Mouse (Mus musculus): Measurements from ENCODE around the gene Sinhcaf. TPM values are rescaled to one million over a fixed set of nuclear protein-coding genes. Genes with fewer than 3 reads are reported as not detected.
A peak's percentile ranks its signal among the peaks of the same experiment; 100 is the strongest.
"Not testable (repeated sequence)": the region's sequence is repeated elsewhere in the genome, so short reads cannot be mapped to it uniquely, and the experiment has no call there.

Gene Sinhcaf
- polyA plus RNA-seq, 1 experiment from 2014 or later = 31.2 TPM

DNA sequence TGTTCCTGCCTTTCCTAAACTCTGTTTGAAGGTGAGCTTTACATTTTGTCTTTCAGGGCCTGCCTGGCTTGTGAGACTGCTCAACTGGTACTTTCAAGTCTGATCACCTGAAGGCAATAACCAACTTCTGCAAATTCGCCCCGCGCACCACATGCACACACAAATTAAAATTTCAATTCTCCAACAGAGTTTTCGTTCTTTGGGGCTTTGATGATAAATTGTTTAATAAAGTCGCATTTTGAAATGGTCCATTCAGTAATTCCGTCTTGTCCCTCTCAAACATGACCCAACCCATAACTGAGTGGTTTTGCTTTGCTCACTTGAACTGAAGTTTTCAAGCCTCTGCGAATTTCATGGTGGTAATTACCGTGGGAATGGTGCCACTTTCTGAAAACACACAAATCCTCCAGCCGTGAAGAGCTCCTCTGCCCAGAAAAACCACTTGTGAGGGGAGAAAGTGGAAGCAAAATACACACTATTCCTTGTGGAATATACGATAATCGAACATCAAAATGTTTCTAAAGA, 676 bp upstream of the Sinhcaf start:
- peaks cover 4% of the 10 kb centered on the region; the same call in 1 of the 2 replicates for H3K4me1 ChIP-seq (ENCODE audit: control insufficient read depth, insufficient read depth, low read depth, low read length)
- H3K36me3 ChIP-seq (ENCODE audit: control insufficient read depth, insufficient read depth, low read length) = no peaks in the 10 kb centered on the region
- peak overlapping the region; percentile 83 for H3K9ac ChIP-seq (ENCODE audit: low read depth, low read length)
- H3K4me3 ChIP-seq (ENCODE audit: low read length) = peak overlapping the region; percentile 76
- WGBS = 22% methylated on average over 11 of the region's 11 CpGs
- H3K27me3 ChIP-seq (replicated peaks; ENCODE audit: control insufficient read depth, insufficient read depth, low read length) = no peaks in the 10 kb centered on the region
- peak overlapping the region; percentile 96 for H3K4me2 ChIP-seq (ENCODE audit: low read length)
- H3K27ac ChIP-seq (ENCODE audit: low read depth, low read length) = peak overlapping the region; percentile 76; the same call in 1 of the 2 replicates
- ATAC-seq = no peak
- H3K9me3 ChIP-seq (ENCODE audit: control insufficient read depth, low read length) = no peaks in the 10 kb centered on the region

DNA sequence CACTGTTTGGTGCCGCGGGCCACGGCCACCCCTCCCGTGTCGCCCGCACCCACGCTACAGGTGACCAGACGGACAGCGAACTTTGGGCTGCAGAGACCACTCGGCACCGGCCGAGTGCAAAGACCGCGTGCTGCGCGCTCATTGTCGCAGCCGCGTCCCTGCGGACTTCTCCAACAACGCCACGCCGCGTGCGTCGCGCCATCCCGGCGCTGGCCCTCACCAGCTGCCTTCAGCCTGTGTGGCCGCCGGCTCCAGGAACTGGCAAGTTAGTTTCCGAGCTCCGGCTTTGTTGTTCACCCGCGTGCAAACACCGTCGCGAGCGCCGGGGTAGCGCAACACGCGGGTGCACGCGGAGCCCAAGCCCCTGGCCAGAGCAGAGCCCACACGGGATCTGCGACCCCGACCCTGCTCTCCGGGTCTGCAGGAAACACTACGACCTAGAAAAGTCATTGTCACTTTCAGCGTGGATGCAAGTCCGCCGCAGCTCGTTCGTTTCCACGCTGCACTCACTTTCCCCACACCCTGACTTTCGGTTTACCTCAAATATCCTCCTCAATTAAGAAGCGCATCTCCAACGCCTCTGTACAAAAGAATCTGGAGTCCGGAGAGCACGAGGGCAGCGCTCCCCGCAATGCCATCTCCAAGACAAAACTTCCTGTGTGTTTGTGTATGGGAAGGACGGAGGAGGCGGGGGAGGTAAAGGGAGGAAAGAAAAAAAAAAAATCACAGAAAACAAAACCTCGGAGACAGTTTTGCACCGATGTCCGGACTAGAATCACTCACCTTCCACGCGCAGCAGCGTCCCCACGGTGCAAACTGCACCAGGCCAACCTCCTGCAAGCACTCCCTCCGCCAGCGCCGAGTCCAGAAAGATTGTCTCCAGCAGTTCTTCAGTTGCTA, 508 bp downstream of the Sinhcaf start:
- peak; percentile 43 for ATAC-seq
- H3K9me3 ChIP-seq (ENCODE audit: control insufficient read depth, low read length) = no peaks in the 10 kb centered on the region
- peak overlapping the region; percentile 83 for H3K9ac ChIP-seq (ENCODE audit: low read depth, low read length)
- WGBS = under 1% methylated on average over 72 of the region's 75 CpGs
- H3K27me3 ChIP-seq (replicated peaks; ENCODE audit: control insufficient read depth, insufficient read depth, low read length) = no peaks in the 10 kb centered on the region
- H3K27ac ChIP-seq (ENCODE audit: low read depth, low read length) = peak overlapping the region; percentile 79
- H3K4me1 ChIP-seq (ENCODE audit: control insufficient read depth, insufficient read depth, low read depth, low read length) = peaks cover 4% of the 10 kb centered on the region; the same call in 1 of the 2 replicates
- H3K4me2 ChIP-seq (ENCODE audit: low read length) = peak overlapping the region; percentile 96
- peak overlapping the region; percentile 76 for H3K4me3 ChIP-seq (ENCODE audit: low read length)
- no peaks in the 10 kb centered on the region for H3K36me3 ChIP-seq (ENCODE audit: control insufficient read depth, insufficient read depth, low read length)

DNA sequence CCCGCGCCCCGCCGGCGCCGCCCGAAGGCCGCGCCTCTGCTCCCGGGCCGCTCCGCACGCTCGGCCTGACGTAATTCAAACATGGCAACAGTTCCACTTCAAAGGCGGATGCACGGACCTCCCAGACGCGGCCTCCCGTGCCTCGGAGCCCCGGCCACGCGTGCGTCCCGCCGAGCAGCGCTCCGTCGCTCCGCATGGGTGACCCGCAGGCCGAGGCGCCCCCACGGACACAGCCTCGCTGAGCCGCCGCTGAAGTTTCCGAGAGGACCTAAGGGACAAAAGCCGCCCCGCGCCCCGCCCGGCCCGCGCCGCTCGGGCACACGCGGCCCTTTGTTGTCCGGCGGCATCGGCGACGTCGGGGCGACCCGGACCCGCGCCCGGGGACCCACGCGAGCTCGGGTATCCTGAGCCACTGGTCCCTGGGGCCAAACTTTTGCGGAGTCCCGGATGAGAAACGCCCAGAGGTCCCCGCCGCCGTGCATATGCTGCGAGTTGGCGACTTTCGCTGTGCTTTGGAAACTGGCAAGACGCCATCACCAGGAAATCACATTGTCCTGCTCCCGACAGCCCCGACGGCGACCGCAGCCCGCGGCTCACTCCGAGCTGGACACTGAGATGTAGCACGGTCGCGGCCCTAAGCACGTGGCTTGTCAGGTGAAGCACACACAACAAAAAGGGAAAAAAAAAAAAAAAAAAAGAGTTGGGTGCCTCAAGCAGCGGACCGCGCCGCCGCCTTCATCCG, 1.3 kb downstream of the Sinhcaf start:
- ATAC-seq = peak; percentile 53

DNA sequence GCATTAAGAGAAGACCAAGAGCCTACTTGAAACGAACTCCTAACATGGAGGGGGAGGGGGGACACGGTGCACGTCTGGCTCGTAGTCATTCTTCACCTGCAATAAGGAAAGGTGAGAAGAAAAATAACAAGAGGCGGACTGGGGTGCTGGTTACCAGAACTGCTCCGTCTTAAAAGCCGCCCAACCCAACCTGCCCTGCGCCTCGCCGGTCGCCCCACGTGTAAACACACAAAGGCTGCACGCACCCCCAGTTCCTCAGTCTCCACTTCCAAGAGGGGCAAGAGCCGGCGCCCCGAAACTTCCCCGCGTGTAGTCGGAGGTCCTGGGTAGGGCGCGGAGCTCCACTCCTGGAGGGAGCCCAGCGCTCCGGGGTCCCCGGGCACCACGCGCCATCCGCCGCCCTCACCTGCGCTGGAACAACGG, 1.9 kb downstream of the Sinhcaf start:
- 1% methylated on average over 29 of the region's 30 CpGs for WGBS
- Histone ChIP-seq H3K9me3 (ENCODE audit: control insufficient read depth, low read length) (no peaks in the 10 kb centered on the region), H3K27ac (ENCODE audit: low read depth, low read length) (peak overlapping the region; percentile 29; the same call in 1 of the 2 replicates), H3K4me2 (ENCODE audit: low read length) (peak overlapping the region; percentile 96), H3K9ac (ENCODE audit: low read depth, low read length) (peak overlapping the region; percentile 83), H3K4me3 (ENCODE audit: low read length) (peak overlapping the region; percentile 76), H3K36me3 (ENCODE audit: control insufficient read depth, insufficient read depth, low read length) (no peaks in the 10 kb centered on the region), H3K4me1 (ENCODE audit: control insufficient read depth, insufficient read depth, low read depth, low read length) (peaks cover 4% of the 10 kb centered on the region; the same call in 1 of the 2 replicates), H3K27me3 (replicated peaks; ENCODE audit: control insufficient read depth, insufficient read depth, low read length) (no peaks in the 10 kb centered on the region)
- ATAC-seq = no peak; the same call in none of the 2 replicates

More for the DNA sequence above, 1.3 kb downstream of the Sinhcaf start:
- H3K4me1 ChIP-seq (ENCODE audit: control insufficient read depth, insufficient read depth, low read depth, low read length) = peaks cover 4% of the 10 kb centered on the region; the same call in 1 of the 2 replicates
- H3K36me3 ChIP-seq (ENCODE audit: control insufficient read depth, insufficient read depth, low read length) = no peaks in the 10 kb centered on the region
- no peaks in the 10 kb centered on the region for H3K9me3 ChIP-seq (ENCODE audit: control insufficient read depth, low read length)
- WGBS = under 1% methylated on average over 75 of the region's 92 CpGs
- no peaks in the 10 kb centered on the region for H3K27me3 ChIP-seq (replicated peaks; ENCODE audit: control insufficient read depth, insufficient read depth, low read length)
- H3K4me3 ChIP-seq (ENCODE audit: low read length) = peak overlapping the region; percentile 76
- H3K4me2 ChIP-seq (ENCODE audit: low read length) = peak overlapping the region; percentile 96
- H3K27ac ChIP-seq (ENCODE audit: low read depth, low read length) = peak overlapping the region; percentile 79
- H3K9ac ChIP-seq (ENCODE audit: low read depth, low read length) = peak overlapping the region; percentile 83

DNA sequence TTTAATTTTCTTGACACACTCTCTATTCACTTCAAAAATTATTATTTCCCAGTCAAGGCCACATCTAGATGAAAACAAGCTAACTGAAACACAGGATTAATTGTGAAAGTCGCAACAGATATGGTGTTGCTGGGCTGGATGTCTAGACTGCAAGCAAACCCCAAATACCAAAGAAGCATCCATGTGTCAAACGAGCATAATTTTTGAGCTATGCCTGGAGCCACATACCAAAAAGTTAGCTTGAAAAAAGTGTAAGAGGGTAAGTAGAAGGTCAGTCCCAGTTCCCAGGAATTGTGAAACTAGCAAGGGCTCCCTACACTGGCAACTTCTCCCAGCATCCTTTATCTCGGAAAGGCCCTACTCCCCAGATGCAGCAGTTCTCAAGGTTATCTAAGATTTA, 2.6 kb downstream of the Sinhcaf start:
- Histone ChIP-seq H3K9me3 (ENCODE audit: control insufficient read depth, low read length) (no peaks in the 10 kb centered on the region), H3K4me2 (ENCODE audit: low read length) (peak overlapping the region; percentile 96), H3K36me3 (ENCODE audit: control insufficient read depth, insufficient read depth, low read length) (no peaks in the 10 kb centered on the region), H3K4me3 (ENCODE audit: low read length) (peak overlapping the region; percentile 76), H3K9ac (ENCODE audit: low read depth, low read length) (no peak overlapping the region), H3K4me1 (ENCODE audit: control insufficient read depth, insufficient read depth, low read depth, low read length) (peaks cover 4% of the 10 kb centered on the region; the same call in 1 of the 2 replicates), H3K27me3 (replicated peaks; ENCODE audit: control insufficient read depth, insufficient read depth, low read length) (no peaks in the 10 kb centered on the region), H3K27ac (ENCODE audit: low read depth, low read length) (no peak overlapping the region)
- ATAC-seq = no peak
- WGBS = 15% methylated on average over 3 of the region's 3 CpGs

DNA sequence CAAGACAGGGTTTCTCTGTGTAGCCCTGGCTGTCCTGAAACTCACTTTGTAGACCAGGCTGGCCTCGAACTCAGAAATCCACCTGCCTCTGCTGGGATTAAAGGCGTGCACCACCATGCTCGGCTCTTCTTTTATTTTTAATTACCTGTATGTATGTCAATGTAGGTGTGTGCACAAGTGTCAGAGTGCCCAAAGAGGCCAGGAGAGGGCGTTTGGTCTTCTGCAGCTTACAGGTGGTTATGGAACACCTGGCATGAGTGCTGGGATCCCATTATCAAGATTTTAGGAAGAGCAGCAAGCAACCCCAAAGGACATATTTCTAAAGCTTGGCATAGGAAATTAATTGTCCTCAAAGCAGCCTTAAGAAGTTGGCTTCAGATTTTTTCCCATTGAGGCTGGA, 3.9 kb downstream of the Sinhcaf start:
- no peak overlapping the region for H3K4me2 ChIP-seq (ENCODE audit: low read length)
- no peak overlapping the region for H3K4me3 ChIP-seq (ENCODE audit: low read length)
- H3K36me3 ChIP-seq (ENCODE audit: control insufficient read depth, insufficient read depth, low read length) = no peaks in the 10 kb centered on the region
- no peak overlapping the region for H3K9ac ChIP-seq (ENCODE audit: low read depth, low read length)
- no peak overlapping the region for H3K27ac ChIP-seq (ENCODE audit: low read depth, low read length)
- peaks cover 4% of the 10 kb centered on the region; the same call in 1 of the 2 replicates for H3K4me1 ChIP-seq (ENCODE audit: control insufficient read depth, insufficient read depth, low read depth, low read length)
- 74% methylated on average over 4 of the region's 4 CpGs for WGBS
- H3K27me3 ChIP-seq (replicated peaks; ENCODE audit: control insufficient read depth, insufficient read depth, low read length) = no peaks in the 10 kb centered on the region
- no peaks in the 10 kb centered on the region for H3K9me3 ChIP-seq (ENCODE audit: control insufficient read depth, low read length)
- ATAC-seq = no peak

DNA sequence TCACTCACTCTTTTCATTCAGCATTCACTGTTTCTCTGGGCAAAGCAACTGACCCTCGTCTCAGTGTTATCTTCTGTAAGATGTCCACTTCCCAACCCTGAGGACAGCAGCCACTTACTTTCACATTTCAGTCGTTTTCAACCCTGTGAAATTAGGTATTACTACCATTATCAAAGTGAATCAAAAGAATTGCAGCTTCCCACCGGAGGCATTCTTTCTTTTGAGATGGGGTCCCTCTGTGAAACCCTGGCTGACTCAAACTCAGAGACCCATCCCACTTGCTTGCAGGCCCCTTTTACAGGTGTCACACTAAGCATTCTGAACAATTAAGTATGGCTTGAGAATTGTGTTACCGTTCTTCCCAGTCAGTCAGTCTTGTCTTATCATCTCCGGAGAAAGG, 4.4 kb downstream of the Sinhcaf start:
- Histone ChIP-seq H3K4me1 (ENCODE audit: control insufficient read depth, insufficient read depth, low read depth, low read length) (peaks cover 3% of the 10 kb centered on the region; the same call in 1 of the 2 replicates), H3K9me3 (ENCODE audit: control insufficient read depth, low read length) (no peaks in the 10 kb centered on the region), H3K4me2 (ENCODE audit: low read length) (no peak overlapping the region), H3K36me3 (ENCODE audit: control insufficient read depth, insufficient read depth, low read length) (no peaks in the 10 kb centered on the region), H3K9ac (ENCODE audit: low read depth, low read length) (no peak overlapping the region), H3K27ac (ENCODE audit: low read depth, low read length) (no peak overlapping the region), H3K27me3 (replicated peaks; ENCODE audit: control insufficient read depth, insufficient read depth, low read length) (no peaks in the 10 kb centered on the region), H3K4me3 (ENCODE audit: low read length) (no peak overlapping the region)
- WGBS = 47% methylated on average over 5 of the region's 5 CpGs
- ATAC-seq = no peak

DNA sequence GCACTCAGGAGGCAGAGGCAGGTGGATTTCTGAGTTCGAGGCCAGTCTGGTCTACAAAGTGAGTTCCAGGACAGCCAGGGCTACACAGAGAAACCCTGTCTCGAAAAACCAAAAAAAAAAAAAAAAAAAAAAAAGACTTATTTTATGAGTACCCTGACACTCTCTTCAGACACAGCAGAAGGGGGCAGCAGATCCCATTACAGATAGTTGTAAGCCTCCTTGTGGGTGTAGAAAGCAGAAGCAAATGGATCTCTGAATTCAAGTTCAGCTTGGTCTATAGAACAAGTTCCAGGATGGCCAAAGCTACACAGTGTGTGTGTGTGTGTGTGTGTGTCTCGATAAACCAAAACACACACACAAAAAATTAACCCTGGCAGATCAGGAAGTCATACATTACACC, 5.9 kb downstream of the Sinhcaf start:
- not testable (repeated sequence) for H3K4me1 ChIP-seq (ENCODE audit: control insufficient read depth, insufficient read depth, low read depth, low read length); H3K4me3 ChIP-seq (ENCODE audit: low read length); H3K27ac ChIP-seq (ENCODE audit: low read depth, low read length); H3K9me3 ChIP-seq (ENCODE audit: control insufficient read depth, low read length); H3K9ac ChIP-seq (ENCODE audit: low read depth, low read length); ATAC-seq; H3K36me3 ChIP-seq (ENCODE audit: control insufficient read depth, insufficient read depth, low read length); H3K4me2 ChIP-seq (ENCODE audit: low read length); H3K27me3 ChIP-seq (replicated peaks; ENCODE audit: control insufficient read depth, insufficient read depth, low read length)
- 78% methylated on average over 2 of the region's 3 CpGs for WGBS

DNA sequence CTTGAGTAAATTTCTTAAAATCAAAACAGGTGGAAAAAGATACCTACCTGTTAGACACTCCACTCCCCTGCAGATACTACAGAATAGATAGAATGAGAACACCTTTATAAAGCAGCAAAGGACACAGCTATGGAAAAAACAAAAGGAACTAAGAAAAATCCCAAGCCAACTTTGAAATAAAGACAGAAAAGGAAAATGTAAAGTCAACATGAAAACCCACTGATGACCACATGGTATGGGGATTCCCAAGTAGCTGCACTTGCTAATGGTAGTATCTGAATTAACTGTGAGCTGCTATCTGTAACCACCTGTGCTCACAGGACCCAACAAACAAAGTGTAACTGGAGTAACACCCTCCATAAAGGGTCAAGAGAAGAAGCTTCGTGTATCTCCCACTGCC, 8.6 kb downstream of the Sinhcaf start:
- no peak overlapping the region for H3K27ac ChIP-seq (ENCODE audit: low read depth, low read length)
- H3K9ac ChIP-seq (ENCODE audit: low read depth, low read length) = no peak overlapping the region
- no peak overlapping the region for H3K4me2 ChIP-seq (ENCODE audit: low read length)
- no peak overlapping the region for H3K4me3 ChIP-seq (ENCODE audit: low read length)
- no peaks in the 10 kb centered on the region for H3K27me3 ChIP-seq (replicated peaks; ENCODE audit: control insufficient read depth, insufficient read depth, low read length)
- no peaks in the 10 kb centered on the region for H3K4me1 ChIP-seq (ENCODE audit: control insufficient read depth, insufficient read depth, low read depth, low read length)
- 58% methylated on average over 1 of the region's 1 CpGs for WGBS
- no peaks in the 10 kb centered on the region for H3K9me3 ChIP-seq (ENCODE audit: control insufficient read depth, low read length)
- no peaks in the 10 kb centered on the region for H3K36me3 ChIP-seq (ENCODE audit: control insufficient read depth, insufficient read depth, low read length)
- no peak for ATAC-seq
